Mouse (Mus musculus) hindbrain, embryonic 13.5 days (tissue): ENCODE results near the gene Mapre3. TPM values are rescaled to one million over a fixed set of nuclear protein-coding genes. Genes with fewer than 3 reads are reported as not detected.
A peak's percentile ranks its signal among the peaks of the same experiment; 100 is the strongest.
"Not testable (repeated sequence)": the region's sequence is repeated elsewhere in the genome, so short reads cannot be mapped to it uniquely, and the experiment has no call there.

Experiments used
- ATAC-seq: fragments of 200-750 bp; cut with Nextera tagmentation; 2 replicates; pipeline ENCODE4 v1.8.0; 2017; ENCODE audit warnings: moderate TSS enrichment; ENCODE audit not compliant: low FRiP score
- H3K27ac ChIP-seq: fragments of 300-500 bp; sonication (generic); 2 replicates; pipeline ENCODE4 v1.5.1; 2015; ENCODE audit warnings: inconsistent platforms, mild to moderate bottlenecking, moderate library complexity
- H3K27me3 ChIP-seq: fragments of 300-500 bp; sonication (generic); 2 replicates; pipeline ENCODE4 v1.6.1; 2015; ENCODE audit warnings: mild to moderate bottlenecking, inconsistent platforms
- H3K36me3 ChIP-seq: fragments of 300-500 bp; sonication (generic); 2 replicates; pipeline ENCODE4 v1.6.1; 2015; ENCODE audit warnings: mild to moderate bottlenecking, inconsistent platforms
- H3K4me1 ChIP-seq: fragments of 300-500 bp; sonication (generic); replicated peaks from 2 replicates; pipeline ENCODE4 v1.6.1; 2015; ENCODE audit warnings: inconsistent platforms
- H3K4me2 ChIP-seq: fragments of 300-500 bp; sonication (generic); 2 replicates; pipeline ENCODE4 v1.6.1; 2015; ENCODE audit warnings: inconsistent platforms, mild to moderate bottlenecking, moderate library complexity
- H3K4me3 ChIP-seq: fragments of 300-500 bp; sonication (generic); 2 replicates; pipeline ENCODE4 v1.5.1; 2015; ENCODE audit warnings: mild to moderate bottlenecking, inconsistent platforms
- H3K9ac ChIP-seq: fragments of 300-500 bp; sonication (generic); 2 replicates; pipeline ENCODE4 v1.6.1; 2015; ENCODE audit warnings: mild to moderate bottlenecking, inconsistent platforms
- H3K9me3 ChIP-seq: fragments of 300-500 bp; sonication (generic); 2 replicates; pipeline ENCODE4 v1.6.1; 2016; ENCODE audit warnings: inconsistent platforms
- WGBS: fragments of 180-500 bp; shearing (Covaris S2); methylation state at CpG from one replicate; pipeline ENCODE4 v1.1.7; 2015; 5-methylcytosine and 5-hydroxymethylcytosine counted together
- polyA plus RNA-seq: library from polyadenylated mRNA; unstranded; fragments of >200 nt; fragmentation: Nextera tagmentation; extraction: Ambion mirVana; gene quantifications from 2 replicates; pipeline ENCODE4 v1.2.1, GENCODE M21; 2015

The Mapre3 gene
- polyA plus RNA-seq, 1 experiment from 2014 or later, result 115 TPM

GRCm38 (mm10) chr5:30868981-30869380 is 54.5 kb downstream of the Mapre3 start:
- ATAC-seq, result 0 out of 2 replicates have a peak, but pooled peaks have one; percentile 11
- Histone ChIP-seq H3K27me3 (no peaks in the 10 kb centered on the region), H3K4me3 (peak overlapping the region; percentile 76), H3K4me2 (peak overlapping the region; percentile 87), H3K27ac (peak overlapping the region; percentile 80), H3K9me3 (no peaks in the 10 kb centered on the region), H3K4me1 (peaks cover 26% of the 10 kb centered on the region), H3K9ac (peak overlapping the region; percentile 90), H3K36me3 (peaks cover 64% of the 10 kb centered on the region)
- 21% methylated on average over 9 of the region's 9 CpGs for WGBS

GRCm38 (mm10) chr5:30869405-30870130 is 55.1 kb downstream of the Mapre3 start:
- peak overlapping the region; percentile 80 for H3K27ac ChIP-seq
- ATAC-seq, result peak; percentile 90
- H3K9ac ChIP-seq, result peak overlapping the region; percentile 90
- H3K4me3 ChIP-seq, result peak overlapping the region; percentile 76
- peaks cover 64% of the 10 kb centered on the region for H3K36me3 ChIP-seq
- no peaks in the 10 kb centered on the region for H3K27me3 ChIP-seq
- under 1% methylated on average over 63 of the region's 63 CpGs for WGBS
- peaks cover 26% of the 10 kb centered on the region for H3K4me1 ChIP-seq
- H3K4me2 ChIP-seq, result peak overlapping the region; percentile 87
- H3K9me3 ChIP-seq, result no peaks in the 10 kb centered on the region

- peak overlapping the region; percentile 76 for H3K4me3 ChIP-seq
- H3K4me1 ChIP-seq, result peaks cover 26% of the 10 kb centered on the region
- H3K27ac ChIP-seq, result peak overlapping the region; percentile 80
- no peak for ATAC-seq
- no peaks in the 10 kb centered on the region for H3K27me3 ChIP-seq
- no peaks in the 10 kb centered on the region for H3K9me3 ChIP-seq
- WGBS, result 26% methylated on average over 2 of the region's 2 CpGs
- peak overlapping the region; percentile 90 for H3K9ac ChIP-seq
- peak overlapping the region; percentile 87 for H3K4me2 ChIP-seq
- H3K36me3 ChIP-seq, result peaks cover 64% of the 10 kb centered on the region
Measured at GRCm38 (mm10) chr5:30870131-30870406, 55.6 kb downstream of the Mapre3 start.

GRCm38 (mm10) chr5:30872574-30872973 is 58.1 kb downstream of the Mapre3 start:
- no peak overlapping the region for H3K4me3 ChIP-seq
- WGBS, result 90% methylated on average over 9 of the region's 9 CpGs
- H3K27me3 ChIP-seq, result no peaks in the 10 kb centered on the region
- H3K4me1 ChIP-seq, result peaks cover 26% of the 10 kb centered on the region
- peak overlapping the region; percentile 46; the same call in 1 of the 2 replicates for H3K9ac ChIP-seq
- H3K27ac ChIP-seq, result no peak overlapping the region
- H3K36me3 ChIP-seq, result peaks cover 66% of the 10 kb centered on the region
- H3K9me3 ChIP-seq, result no peaks in the 10 kb centered on the region
- no peak overlapping the region for H3K4me2 ChIP-seq
- ATAC-seq, result no peak

GRCm38 (mm10) chr5:30874365-30874764 is 59.9 kb downstream of the Mapre3 start:
- WGBS, result 97% methylated on average over 7 of the region's 7 CpGs
- H3K9ac ChIP-seq, result no peak overlapping the region
- no peaks in the 10 kb centered on the region for H3K9me3 ChIP-seq

GRCm38 (mm10) chr5:30878616-30879015 is 64.2 kb downstream of the Mapre3 start:
- ATAC-seq, result no peak
- H3K4me3 ChIP-seq, result no peak overlapping the region
- no peaks in the 10 kb centered on the region for H3K27me3 ChIP-seq
- H3K36me3 ChIP-seq, result peaks cover 46% of the 10 kb centered on the region
- no peaks in the 10 kb centered on the region for H3K4me1 ChIP-seq
- no peak overlapping the region for H3K27ac ChIP-seq
- H3K9ac ChIP-seq, result no peak overlapping the region
- no peaks in the 10 kb centered on the region for H3K9me3 ChIP-seq
- WGBS, result 66% methylated on average over 6 of the region's 6 CpGs
- H3K4me2 ChIP-seq, result no peak overlapping the region

More at GRCm38 (mm10) chr5:30874365-30874764, 59.9 kb downstream of the Mapre3 start:
- H3K27ac ChIP-seq, result no peak overlapping the region
- no peak overlapping the region for H3K4me3 ChIP-seq
- H3K4me1 ChIP-seq, result peaks cover 18% of the 10 kb centered on the region
- H3K36me3 ChIP-seq, result peaks cover 72% of the 10 kb centered on the region
- H3K27me3 ChIP-seq, result no peaks in the 10 kb centered on the region
- H3K4me2 ChIP-seq, result no peak overlapping the region
- no peak for ATAC-seq

- Histone ChIP-seq H3K4me1 (no peaks in the 10 kb centered on the region), H3K27me3 (no peaks in the 10 kb centered on the region), H3K9me3 (no peaks in the 10 kb centered on the region), H3K9ac (no peak overlapping the region), H3K36me3 (peaks cover 37% of the 10 kb centered on the region), H3K4me2 (no peak overlapping the region), H3K27ac (no peak overlapping the region), H3K4me3 (no peak overlapping the region)
- 86% methylated on average over 5 of the region's 5 CpGs for WGBS
- ATAC-seq, result no peak
Measured at GRCm38 (mm10) chr5:30879347-30879943, 65.0 kb downstream of the Mapre3 start.

- H3K4me1 ChIP-seq, H3K27me3 ChIP-seq, ATAC-seq, H3K4me2 ChIP-seq, H3K27ac ChIP-seq, H3K4me3 ChIP-seq, H3K9ac ChIP-seq, H3K9me3 ChIP-seq: not testable (repeated sequence)
- H3K36me3 ChIP-seq, result peaks cover 13% of the 10 kb centered on the region
- WGBS, result 87% methylated on average over 4 of the region's 4 CpGs
Measured at GRCm38 (mm10) chr5:30881839-30882238, 67.4 kb downstream of the Mapre3 start.

- WGBS, result 40% methylated on average over 4 of the region's 4 CpGs
- H3K4me3 ChIP-seq, result peak overlapping the region; percentile 85
- H3K4me1 ChIP-seq, result peaks cover 18% of the 10 kb centered on the region
- ATAC-seq, result no peak
- H3K9me3 ChIP-seq, result no peaks in the 10 kb centered on the region
- H3K27ac ChIP-seq, result no peak overlapping the region
- H3K36me3 ChIP-seq, result peaks cover 8% of the 10 kb centered on the region
- H3K4me2 ChIP-seq, result peak overlapping the region; percentile 73
- H3K27me3 ChIP-seq, result no peaks in the 10 kb centered on the region
- H3K9ac ChIP-seq, result no peak overlapping the region
Measured at GRCm38 (mm10) chr5:30886209-30886608, 71.8 kb downstream of the Mapre3 start.

GRCm38 (mm10) chr5:30886731-30887130 is 72.3 kb downstream of the Mapre3 start:
- Histone ChIP-seq H3K4me1 (peaks cover 18% of the 10 kb centered on the region), H3K36me3 (peaks cover 13% of the 10 kb centered on the region), H3K9me3 (no peaks in the 10 kb centered on the region), H3K4me2 (peak overlapping the region; percentile 73), H3K9ac (peak overlapping the region; percentile 82), H3K27me3 (no peaks in the 10 kb centered on the region), H3K4me3 (peak overlapping the region; percentile 85), H3K27ac (peak overlapping the region; percentile 98)
- no peak for ATAC-seq
- WGBS, result 38% methylated on average over 5 of the region's 5 CpGs

GRCm38 (mm10) chr5:30887331-30887761 is 72.9 kb downstream of the Mapre3 start:
- Histone ChIP-seq H3K27me3 (no peaks in the 10 kb centered on the region), H3K4me3 (peak overlapping the region; percentile 85), H3K4me1 (peaks cover 18% of the 10 kb centered on the region), H3K9ac (peak overlapping the region; percentile 82), H3K9me3 (no peaks in the 10 kb centered on the region), H3K4me2 (peak overlapping the region; percentile 73), H3K36me3 (peaks cover 19% of the 10 kb centered on the region), H3K27ac (peak overlapping the region; percentile 98)
- under 1% methylated on average over 19 of the region's 19 CpGs for WGBS
- peak; percentile 54 for ATAC-seq

GRCm38 (mm10) chr5:30887858-30888336 is 73.5 kb downstream of the Mapre3 start:
- under 1% methylated on average over 28 of the region's 28 CpGs for WGBS
- Histone ChIP-seq H3K4me3 (peak overlapping the region; percentile 85), H3K27ac (peak overlapping the region; percentile 98), H3K4me1 (peaks cover 18% of the 10 kb centered on the region), H3K4me2 (peak overlapping the region; percentile 73), H3K27me3 (no peaks in the 10 kb centered on the region), H3K9ac (peak overlapping the region; percentile 92), H3K9me3 (no peaks in the 10 kb centered on the region), H3K36me3 (peaks cover 25% of the 10 kb centered on the region)
- ATAC-seq, result peak; percentile 87
